Mouse (Mus musculus) WW6 (cell line): ENCODE measurements at regions not wholly inside any gene's neighbourhood (a gene's known extent, or its start where the extent isn't known, plus 50 kb on each side); places are given as distances from the start of the nearest gene placed in this dataset.

ENCODE experiments used
- DNase-seq: peaks from one replicate; pipeline ENCODE4 v3.0.0-alpha.2; 2013; ENCODE audit warnings: low read depth, low spot score

- no peak for DNase-seq
These were observed 713.1 kb downstream of the Epha7 start for GRCm38 (mm10) chr4:29525769-29526658.
